Comparison of ENCODE assay signal across 11 mouse cellular contexts in the genomic region with DNA sequence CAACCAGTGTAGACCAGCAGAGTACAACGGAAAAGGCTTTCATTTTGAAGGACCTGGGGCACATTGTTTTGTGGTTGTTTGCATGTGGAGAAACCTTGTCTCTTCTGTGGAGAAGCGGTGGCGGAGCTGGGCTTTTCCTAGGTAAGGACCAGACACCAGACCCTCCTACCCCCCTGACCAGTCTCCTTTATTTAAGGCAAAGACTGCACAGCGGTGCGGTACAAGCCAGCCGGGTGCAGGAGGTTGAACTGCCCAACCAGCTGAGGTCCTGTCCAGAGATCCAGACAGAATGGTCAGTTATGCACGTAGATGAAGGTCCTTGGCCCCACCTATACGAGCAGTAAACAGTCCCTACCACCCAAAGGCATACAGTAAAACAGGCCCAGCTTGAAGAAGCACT. TPM values are rescaled to one million over a fixed set of nuclear protein-coding genes. Genes with fewer than 3 reads are reported as not detected.
DNase-seq lines count a peak whose midpoint lies in the region; ATAC-seq and TF ChIP-seq lines count a peak whose summit lies in the region.
"Had no signal": no experiment of that assay in that cellular context is flagged by ENCODE, and none has a peak within 500 bp of the region (broad histone marks: within the 10 kb centered on the region; RNA-seq: fewer than 3 reads in every experiment).

No protein-coding gene starts in this region.

- DNase-seq in kidney, postnatal 10 days, result no peak
- no peak for DNase-seq in embryonic facial prominence, embryonic 14.5 days (ENCODE audit: low spot score)
- DNase-seq in hindbrain, postnatal 0 days (ENCODE audit: low spot score), result no peak
- no peak for DNase-seq in T-cell, adult 2 months (ENCODE audit: low spot score)
- DNase-seq in gastrocnemius, adult 8-10 months (ENCODE audit: low spot score in 2 of 2), result no peak
- DNase-seq in kidney, adult 2 months, result no peak
- DNase-seq: kidney, adult 9 months; lung, adult 2 months had no signal

- no peak for TF ChIP-seq CTCF in hindbrain, postnatal 0 days (IDR thresholded peaks at IDR 0.05; ENCODE audit: low read depth)
- no peak for TF ChIP-seq CTCF in kidney, adult 2 months (conservative IDR thresholded peaks at IDR 0.05; ENCODE audit: insufficient read depth, insufficient read length, low read depth, low read length)

- H3K4me3 ChIP-seq in kidney, embryonic 14.5 days (ENCODE audit: low read length), result peak overlapping the region; percentile 30
- peak overlapping the region; percentile 35; the same call in 1 of the 2 replicates for H3K4me3 ChIP-seq in embryonic facial prominence, embryonic 14.5 days (ENCODE audit: low read depth, low read length)
- peak overlapping the region; percentile 36 for H3K4me3 ChIP-seq in hindbrain, postnatal 0 days (ENCODE audit: low read length)
- no peak overlapping the region for H3K4me3 ChIP-seq in myocyte
- H3K4me3 ChIP-seq in kidney, adult 2 months (ENCODE audit: insufficient read depth, low read depth, low read length), result no peak overlapping the region
- H3K4me3 ChIP-seq: erythroblast, embryonic 14.5 days had no signal

- no peaks in the 10 kb centered on the region for H3K79me2 ChIP-seq in myocyte (ENCODE audit: control insufficient read depth, insufficient read depth)

- no peak for ATAC-seq in kidney, embryonic 14.5 days (ENCODE audit: low FRiP score, low TSS enrichment)
- ATAC-seq in embryonic facial prominence, embryonic 14.5 days (ENCODE audit: low read depth), result no peak
- ATAC-seq in hindbrain, postnatal 0 days, result no peak

- no peak overlapping the region for H3ac ChIP-seq in myocyte (ENCODE audit: control insufficient read depth, insufficient read length)

- H3K27me3 ChIP-seq in kidney, embryonic 14.5 days (ENCODE audit: control insufficient read depth, insufficient read depth, low read length), result peaks cover 89% of the 10 kb centered on the region
- peaks cover 94% of the 10 kb centered on the region for H3K27me3 ChIP-seq in embryonic facial prominence, embryonic 14.5 days (replicated peaks; ENCODE audit: control insufficient read depth, insufficient read depth, low read length)
- peaks cover 73% of the 10 kb centered on the region for H3K27me3 ChIP-seq in hindbrain, postnatal 0 days (ENCODE audit: insufficient read depth, low read length)
- H3K27me3 ChIP-seq in myocyte (ENCODE audit: control insufficient read depth, insufficient read depth, insufficient read length), result peaks cover 65% of the 10 kb centered on the region
- H3K27me3 ChIP-seq in kidney, adult 2 months (replicated peaks; ENCODE audit: control insufficient read depth, insufficient read depth, low read length), result peaks cover 10% of the 10 kb centered on the region

- no peak overlapping the region for H3K9ac ChIP-seq in kidney, embryonic 14.5 days (ENCODE audit: low read depth, low read length)
- no peak overlapping the region for H3K9ac ChIP-seq in embryonic facial prominence, embryonic 14.5 days (ENCODE audit: low read depth, low read length)
- H3K9ac ChIP-seq in hindbrain, postnatal 0 days (replicated peaks; ENCODE audit: low read length), result no peak overlapping the region

- peaks cover 16% of the 10 kb centered on the region for H3K4me1 ChIP-seq in kidney, embryonic 14.5 days (ENCODE audit: control insufficient read depth, insufficient read depth, low read length)
- H3K4me1 ChIP-seq in embryonic facial prominence, embryonic 14.5 days (ENCODE audit: control insufficient read depth, insufficient read depth, low read length), result peaks cover 6% of the 10 kb centered on the region
- peaks cover 7% of the 10 kb centered on the region; the same call in 1 of the 2 replicates for H3K4me1 ChIP-seq in hindbrain, postnatal 0 days (ENCODE audit: insufficient read depth, low read length)
- no peaks in the 10 kb centered on the region for H3K4me1 ChIP-seq in kidney, adult 2 months (ENCODE audit: control insufficient read depth, insufficient read depth, low read length)

- no peaks in the 10 kb centered on the region for H3K36me3 ChIP-seq in kidney, embryonic 14.5 days (ENCODE audit: control insufficient read depth, insufficient read depth, low read length)
- H3K36me3 ChIP-seq in embryonic facial prominence, embryonic 14.5 days (ENCODE audit: control insufficient read depth, insufficient read depth, low read length), result no peaks in the 10 kb centered on the region
- no peaks in the 10 kb centered on the region for H3K36me3 ChIP-seq in hindbrain, postnatal 0 days (ENCODE audit: insufficient read depth, low read length)
- no peaks in the 10 kb centered on the region for H3K36me3 ChIP-seq in myocyte (ENCODE audit: control insufficient read depth, insufficient read depth)
- no peaks in the 10 kb centered on the region for H3K36me3 ChIP-seq in kidney, adult 2 months (ENCODE audit: control insufficient read depth, insufficient read depth, low read length)

- H3K9me3 ChIP-seq in kidney, embryonic 14.5 days (ENCODE audit: control insufficient read depth, low read length), result no peaks in the 10 kb centered on the region
- no peaks in the 10 kb centered on the region for H3K9me3 ChIP-seq in embryonic facial prominence, embryonic 14.5 days (ENCODE audit: control insufficient read depth, low read length)
- no peaks in the 10 kb centered on the region for H3K9me3 ChIP-seq in hindbrain, postnatal 0 days (ENCODE audit: low read length)

- no peak overlapping the region for H3K4me2 ChIP-seq in kidney, embryonic 14.5 days (replicated peaks; ENCODE audit: low read depth, low read length)
- H3K4me2 ChIP-seq in embryonic facial prominence, embryonic 14.5 days (ENCODE audit: low read depth, low read length), result no peak overlapping the region
- peak overlapping the region; percentile 64 for H3K4me2 ChIP-seq in hindbrain, postnatal 0 days (ENCODE audit: low read depth, low read length)
- H3K4me2 ChIP-seq in myocyte (ENCODE audit: low read depth), result peak overlapping the region; percentile 45

- no peak for TF ChIP-seq POLR2A in myocyte (IDR thresholded peaks at IDR 0.05; ENCODE audit: insufficient read length, low read depth)
- TF ChIP-seq POLR2A in kidney, adult 2 months (IDR thresholded peaks at IDR 0.05; ENCODE audit: low read depth, low read length), result no peak

- WGBS in kidney, embryonic 14.5 days, result 2% methylated on average over 8 of the region's 8 CpGs
- 2% methylated on average over 8 of the region's 8 CpGs for WGBS in embryonic facial prominence, embryonic 14.5 days
- WGBS in hindbrain, postnatal 0 days, result 4% methylated on average over 8 of the region's 8 CpGs
- WGBS in kidney, adult 2 months, result 9% methylated on average over 8 of the region's 8 CpGs

- no peak overlapping the region for H3K27ac ChIP-seq in kidney, embryonic 14.5 days (ENCODE audit: low read depth, low read length)
- no peak overlapping the region for H3K27ac ChIP-seq in embryonic facial prominence, embryonic 14.5 days (replicated peaks; ENCODE audit: low read depth, low read length)
- no peak overlapping the region for H3K27ac ChIP-seq in hindbrain, postnatal 0 days
- H3K27ac ChIP-seq in kidney, adult 2 months (ENCODE audit: insufficient read depth, low read depth, low read length), result no peak overlapping the region

TF ChIP-seq in myocyte, 11 proteins besides CTCF, POLR2A, EP300 and RAD21:
- TF ChIP-seq MAX (IDR thresholded peaks at IDR 0.05; ENCODE audit: low read depth) (no peak), CEBPB (IDR thresholded peaks at IDR 0.05; ENCODE audit: insufficient read depth, poor library complexity, severe bottlenecking) (no peak), SRF (IDR thresholded peaks at IDR 0.05; ENCODE audit: control insufficient read depth, insufficient read length, low read depth) (no peak), REST (IDR thresholded peaks at IDR 0.05; ENCODE audit: insufficient read depth, insufficient read length) (no peak), MYOG (IDR thresholded peaks at IDR 0.05; ENCODE audit: control insufficient read depth in 1 of 3, insufficient read depth in 1 of 3, insufficient read length in 2 of 3, low read depth in 2 of 3) (no peak), USF1 (IDR thresholded peaks at IDR 0.05; ENCODE audit: low read depth) (no peak), TCF12 (IDR thresholded peaks at IDR 0.05; ENCODE audit: insufficient read depth, poor library complexity, severe bottlenecking) (no peak)

RNA-seq across cellular contexts. Expression of gene Fev, which starts 2.4 kb away (rescaled TPM):
- polyA plus RNA-seq in kidney, embryonic 14.5 days (2014; fragmentation: Nextera tagmentation; extraction: Ambion mirVana), result 0.47 and 2.1 TPM in 2 replicates
- not detected in 2 replicates for polyA plus RNA-seq in embryonic facial prominence, embryonic 14.5 days (2014; fragmentation: Nextera tagmentation; extraction: Ambion mirVana)
- total RNA-seq in hindbrain, postnatal 0 days (2014; rRNA removed), result 0.16 and 1.1 TPM in 2 replicates
- 4.2 and 5.9 TPM in 2 replicates for polyA plus RNA-seq in hindbrain, postnatal 0 days (2015; fragmentation: Nextera tagmentation; extraction: Ambion mirVana)
- polyA plus RNA-seq in myocyte (2012; fragmentation: generic; extraction: Trizol), result not detected
- not detected for total RNA-seq in gastrocnemius, adult 8-10 months (2022)
- not detected in 2 replicates for polyA plus RNA-seq in kidney, adult 2 months (2012; rRNA removed)
- polyA plus RNA-seq: erythroblast, embryonic 14.5 days; lung, adult 2 months had no signal

RNA-seq across cellular contexts. Expression of gene Cryba2, which starts 10.1 kb away (rescaled TPM):
- not detected in 2 replicates for polyA plus RNA-seq in kidney, embryonic 14.5 days (2014; fragmentation: Nextera tagmentation; extraction: Ambion mirVana)
- not detected in 2 replicates for polyA plus RNA-seq in embryonic facial prominence, embryonic 14.5 days (2014; fragmentation: Nextera tagmentation; extraction: Ambion mirVana)
- total RNA-seq in hindbrain, postnatal 0 days (2014; rRNA removed), result 2.0 TPM in 1 of 2 replicates, not detected in the other
- 1.6 and 1.7 TPM in 2 replicates for polyA plus RNA-seq in hindbrain, postnatal 0 days (2015; fragmentation: Nextera tagmentation; extraction: Ambion mirVana)
- polyA plus RNA-seq in myocyte (2012; fragmentation: generic; extraction: Trizol), result not detected
- not detected for total RNA-seq in gastrocnemius, adult 8-10 months (2022)
- polyA plus RNA-seq in kidney, adult 2 months (2012; rRNA removed), result not detected in 2 replicates
- polyA plus RNA-seq: erythroblast, embryonic 14.5 days; lung, adult 2 months had no signal

RNA-seq across cellular contexts. Expression of gene Cdk5r2, which starts 28.1 kb away (rescaled TPM):
- 0.07 TPM in 1 of 2 replicates, not detected in the other for polyA plus RNA-seq in kidney, embryonic 14.5 days (2014; fragmentation: Nextera tagmentation; extraction: Ambion mirVana)
- polyA plus RNA-seq in embryonic facial prominence, embryonic 14.5 days (2014; fragmentation: Nextera tagmentation; extraction: Ambion mirVana), result 0.60 and 0.79 TPM in 2 replicates
- total RNA-seq in hindbrain, postnatal 0 days (2014; rRNA removed), result 59.2 and 75.3 TPM in 2 replicates
- polyA plus RNA-seq in hindbrain, postnatal 0 days (2015; fragmentation: Nextera tagmentation; extraction: Ambion mirVana), result 12.3 and 13.6 TPM in 2 replicates
- 0.05 TPM for polyA plus RNA-seq in myocyte (2012; fragmentation: generic; extraction: Trizol)
- total RNA-seq in gastrocnemius, adult 8-10 months (2022), result not detected
- polyA plus RNA-seq in kidney, adult 2 months (2012; rRNA removed), result 0.14 and 0.31 TPM in 2 replicates
- polyA plus RNA-seq: erythroblast, embryonic 14.5 days had no signal

RNA-seq across cellular contexts. Expression of gene Cfap65, which starts 52.6 kb away (rescaled TPM):
- polyA plus RNA-seq in kidney, embryonic 14.5 days (2014; fragmentation: Nextera tagmentation; extraction: Ambion mirVana), result not detected in 2 replicates
- polyA plus RNA-seq in embryonic facial prominence, embryonic 14.5 days (2014; fragmentation: Nextera tagmentation; extraction: Ambion mirVana), result 0.25 and 1.2 TPM in 2 replicates
- 2.7 and 4.7 TPM in 2 replicates for total RNA-seq in hindbrain, postnatal 0 days (2014; rRNA removed)
- 1.1 and 1.3 TPM in 2 replicates for polyA plus RNA-seq in hindbrain, postnatal 0 days (2015; fragmentation: Nextera tagmentation; extraction: Ambion mirVana)
- not detected for polyA plus RNA-seq in myocyte (2012; fragmentation: generic; extraction: Trizol)
- total RNA-seq in gastrocnemius, adult 8-10 months (2022), result not detected
- polyA plus RNA-seq in kidney, adult 2 months (2012; rRNA removed), result 1.6 and 2.4 TPM in 2 replicates
- polyA plus RNA-seq: erythroblast, embryonic 14.5 days had no signal

Comparison
In these comparisons a context has a peak if more than half of its experiments do, and no peak if none do; other contexts are left out.
1. H3K4me3 ChIP-seq: peak in kidney, embryonic 14.5 days (single experiment), embryonic facial prominence, embryonic 14.5 days (single experiment) and hindbrain, postnatal 0 days (single experiment); none in myocyte (single experiment) and kidney, adult 2 months (single experiment).
2. H3K4me2 ChIP-seq: peak in hindbrain, postnatal 0 days (single experiment) and myocyte (single experiment); none in kidney, embryonic 14.5 days (single experiment) and embryonic facial prominence, embryonic 14.5 days (single experiment).